Mouse (Mus musculus) liver, embryonic 15.5 days (tissue): ENCODE measurements around the gene Cd3eap. TPM values are rescaled to one million over a fixed set of nuclear protein-coding genes. Genes with fewer than 3 reads are reported as not detected.

ENCODE experiments used
- ATAC-seq: fragments of 200-750 bp; cut with Nextera tagmentation; 2 replicates; pipeline ENCODE4 v1.8.0; 2017; ENCODE audit warnings: moderate number of reproducible peaks, mild to moderate bottlenecking, moderate library complexity; ENCODE audit not compliant: insufficient read depth
- H3K27ac ChIP-seq: fragments of 300-500 bp; sonication (generic); replicated peaks from 2 replicates; pipeline ENCODE4 v1.5.1; 2015; ENCODE audit warnings: mild to moderate bottlenecking, inconsistent platforms
- H3K27me3 ChIP-seq: fragments of 300-500 bp; sonication (generic); 2 replicates; pipeline ENCODE4 v1.6.1; 2015; ENCODE audit warnings: mild to moderate bottlenecking, inconsistent platforms
- H3K36me3 ChIP-seq: fragments of 300-500 bp; sonication (generic); replicated peaks from 2 replicates; pipeline ENCODE4 v1.6.1; 2015; ENCODE audit warnings: moderate library complexity, mild to moderate bottlenecking, inconsistent platforms
- H3K4me1 ChIP-seq: fragments of 300-500 bp; sonication (generic); replicated peaks from 2 replicates; pipeline ENCODE4 v1.6.1; 2015; ENCODE audit warnings: inconsistent platforms
- H3K4me2 ChIP-seq: fragments of 300-500 bp; sonication (generic); 2 replicates; pipeline ENCODE4 v1.6.1; 2015; ENCODE audit warnings: moderate library complexity, mild to moderate bottlenecking, inconsistent platforms
- H3K4me3 ChIP-seq: fragments of 300-500 bp; sonication (generic); replicated peaks from 2 replicates; pipeline ENCODE4 v1.5.1; 2015; ENCODE audit warnings: mild to moderate bottlenecking, inconsistent platforms
- H3K9ac ChIP-seq: fragments of 300-500 bp; sonication (generic); 2 replicates; pipeline ENCODE4 v1.6.1; 2015; ENCODE audit warnings: moderate library complexity, mild to moderate bottlenecking, inconsistent platforms
- H3K9me3 ChIP-seq: fragments of 300-500 bp; sonication (generic); replicated peaks from 2 replicates; pipeline ENCODE4 v1.6.1; 2016; ENCODE audit warnings: inconsistent platforms
- WGBS: fragments of 180-500 bp; shearing (Covaris S2); methylation state at CpG from one replicate; pipeline ENCODE4 v1.1.7; 2015; ENCODE audit warnings: mixed read lengths; ENCODE audit not compliant: insufficient replicate concordance; 5-methylcytosine and 5-hydroxymethylcytosine counted together
- polyA plus RNA-seq: library from polyadenylated mRNA; unstranded; fragments of >200 nt; fragmentation: Nextera tagmentation; extraction: Ambion mirVana; gene quantifications from 2 replicates; pipeline ENCODE4 v1.2.1, GENCODE M21; 2015

The Cd3eap gene
- polyA plus RNA-seq, 1 experiment from 2014 or later: 8.1 TPM

- ATAC-seq: no peak
- WGBS: 15% methylated on average over 12 of the region's 12 CpGs
- peaks cover 41% of the 10 kb centered on the region for H3K4me1 ChIP-seq
Measured at GRCm38 (mm10) chr7:19344237-19344847, 14.9 kb downstream of the Cd3eap start, which contains the start of gene Ercc1. Gene Ercc1 (plus strand): TSS chr7:19344778.

GRCm38 (mm10) chr7:19343210-19343808 is 16.0 kb downstream of the Cd3eap start:
- WGBS: under 1% methylated on average over 11 of the region's 11 CpGs
- no peak overlapping the region for H3K27ac ChIP-seq
- no peak overlapping the region for H3K9ac ChIP-seq
- ATAC-seq: no peak
- H3K4me3 ChIP-seq: no peak overlapping the region
- no peaks in the 10 kb centered on the region for H3K36me3 ChIP-seq
- peak overlapping the region; percentile 27; the same call in 1 of the 2 replicates for H3K4me2 ChIP-seq
- no peaks in the 10 kb centered on the region for H3K9me3 ChIP-seq
- peaks cover 46% of the 10 kb centered on the region for H3K4me1 ChIP-seq
- peaks cover 57% of the 10 kb centered on the region for H3K27me3 ChIP-seq

More at GRCm38 (mm10) chr7:19344237-19344847, 14.9 kb downstream of the Cd3eap start, which contains the start of gene Ercc1:
- Histone ChIP-seq H3K4me2 (peak within 1 kb of the TSS; percentile 88), H3K4me3 (peak within 1 kb of the TSS; percentile 69), H3K27ac (peak within 1 kb of the TSS; percentile 69; the same call in 1 of the 2 replicates), H3K9me3 (no peaks in the 10 kb centered on the region), H3K27me3 (peaks cover 50% of the 10 kb centered on the region), H3K36me3 (no peaks in the 10 kb centered on the region), H3K9ac (peak within 1 kb of the TSS; percentile 41)

- peaks cover 64% of the 10 kb centered on the region for H3K27me3 ChIP-seq
- H3K36me3 ChIP-seq: no peaks in the 10 kb centered on the region
- peak overlapping the region; percentile 36 for H3K4me2 ChIP-seq
- no peaks in the 10 kb centered on the region for H3K9me3 ChIP-seq
- H3K4me1 ChIP-seq: peaks cover 50% of the 10 kb centered on the region
- no peak for ATAC-seq
- whole genome bisulfite sequencing: under 1% methylated on average over 27 of the region's 27 CpGs
- H3K9ac ChIP-seq: no peak overlapping the region
- no peak overlapping the region for H3K27ac ChIP-seq
- H3K4me3 ChIP-seq: peak overlapping the region; percentile 34
Measured at GRCm38 (mm10) chr7:19342481-19343027, 16.7 kb downstream of the Cd3eap start.

GRCm38 (mm10) chr7:19341761-19342409 is 17.4 kb downstream of the Cd3eap start:
- WGBS: 1% methylated on average over 41 of the region's 41 CpGs
- no peak overlapping the region for H3K27ac ChIP-seq
- peak overlapping the region; percentile 36 for H3K4me2 ChIP-seq
- H3K9me3 ChIP-seq: no peaks in the 10 kb centered on the region
- ATAC-seq: no peak
- H3K27me3 ChIP-seq: peaks cover 71% of the 10 kb centered on the region
- no peaks in the 10 kb centered on the region for H3K36me3 ChIP-seq
- H3K4me1 ChIP-seq: peaks cover 50% of the 10 kb centered on the region
- peak overlapping the region; percentile 34 for H3K4me3 ChIP-seq
- H3K9ac ChIP-seq: no peak overlapping the region

GRCm38 (mm10) chr7:19341250-19341649 is 18.0 kb downstream of the Cd3eap start:
- Histone ChIP-seq H3K4me2 (no peak overlapping the region), H3K9ac (no peak overlapping the region), H3K4me1 (peaks cover 50% of the 10 kb centered on the region), H3K27me3 (peaks cover 72% of the 10 kb centered on the region), H3K9me3 (no peaks in the 10 kb centered on the region), H3K27ac (no peak overlapping the region), H3K36me3 (no peaks in the 10 kb centered on the region), H3K4me3 (no peak overlapping the region)
- no peak for ATAC-seq
- 21% methylated on average over 10 of the region's 10 CpGs for WGBS

GRCm38 (mm10) chr7:19338596-19338995 is 20.7 kb downstream of the Cd3eap start:
- Histone ChIP-seq H3K4me2 (no peak overlapping the region), H3K27ac (no peak overlapping the region), H3K9me3 (no peaks in the 10 kb centered on the region), H3K4me1 (peaks cover 34% of the 10 kb centered on the region), H3K36me3 (no peaks in the 10 kb centered on the region), H3K9ac (no peak overlapping the region), H3K27me3 (peaks cover 72% of the 10 kb centered on the region), H3K4me3 (no peak overlapping the region)
- no peak for ATAC-seq
- WGBS: 54% methylated on average over 7 of the region's 7 CpGs

- Histone ChIP-seq H3K9me3 (no peaks in the 10 kb centered on the region), H3K4me3 (no peak overlapping the region), H3K4me2 (no peak overlapping the region), H3K27me3 (peaks cover 69% of the 10 kb centered on the region), H3K4me1 (peaks cover 32% of the 10 kb centered on the region), H3K27ac (no peak overlapping the region), H3K9ac (no peak overlapping the region), H3K36me3 (no peaks in the 10 kb centered on the region)
- 50% methylated on average over 2 of the region's 2 CpGs for WGBS
- ATAC-seq: no peak
Measured at GRCm38 (mm10) chr7:19338060-19338459, 21.2 kb downstream of the Cd3eap start.

- Histone ChIP-seq H3K4me3 (no peak overlapping the region), H3K9ac (no peak overlapping the region), H3K27me3 (peaks cover 69% of the 10 kb centered on the region), H3K9me3 (no peaks in the 10 kb centered on the region), H3K4me1 (peaks cover 33% of the 10 kb centered on the region), H3K4me2 (no peak overlapping the region), H3K27ac (no peak overlapping the region), H3K36me3 (no peaks in the 10 kb centered on the region)
- ATAC-seq: no peak
- WGBS: 42% methylated on average over 10 of the region's 10 CpGs
Measured at GRCm38 (mm10) chr7:19337122-19337521, 22.2 kb downstream of the Cd3eap start.

- H3K9ac ChIP-seq: no peak overlapping the region
- no peak for ATAC-seq
- H3K36me3 ChIP-seq: no peaks in the 10 kb centered on the region
- H3K4me1 ChIP-seq: peaks cover 32% of the 10 kb centered on the region
- H3K9me3 ChIP-seq: no peaks in the 10 kb centered on the region
- WGBS: 27% methylated on average over 3 of the region's 3 CpGs
- no peak overlapping the region for H3K4me3 ChIP-seq
- H3K27me3 ChIP-seq: peaks cover 65% of the 10 kb centered on the region
- H3K27ac ChIP-seq: no peak overlapping the region
- H3K4me2 ChIP-seq: no peak overlapping the region
Measured at GRCm38 (mm10) chr7:19335583-19335982, 23.7 kb downstream of the Cd3eap start.

GRCm38 (mm10) chr7:19332709-19333352 is 26.5 kb downstream of the Cd3eap start:
- peak overlapping the region; percentile 56 for H3K9ac ChIP-seq
- H3K4me1 ChIP-seq: peaks cover 26% of the 10 kb centered on the region
- H3K36me3 ChIP-seq: no peaks in the 10 kb centered on the region
- under 1% methylated on average over 52 of the region's 52 CpGs for WGBS
- H3K27ac ChIP-seq: peak overlapping the region; percentile 69; the same call in 1 of the 2 replicates
- peak; percentile 59 for ATAC-seq
- H3K4me2 ChIP-seq: peak overlapping the region; percentile 92
- H3K27me3 ChIP-seq: peaks cover 61% of the 10 kb centered on the region
- no peaks in the 10 kb centered on the region for H3K9me3 ChIP-seq
- H3K4me3 ChIP-seq: peak overlapping the region; percentile 64
